Mouse (Mus musculus) lung, postnatal 4 days (tissue): ENCODE measurements around the gene Nlrp4e.
"Not testable (repeated sequence)": the region's sequence is repeated elsewhere in the genome, so short reads cannot be mapped to it uniquely, and the experiment has no call there.

Experiments used
- DNase-seq, 2 experiments: peaks; one replicate each; pipeline ENCODE4 v3.0.0; 2021

Nlrp4e gene

DNA sequence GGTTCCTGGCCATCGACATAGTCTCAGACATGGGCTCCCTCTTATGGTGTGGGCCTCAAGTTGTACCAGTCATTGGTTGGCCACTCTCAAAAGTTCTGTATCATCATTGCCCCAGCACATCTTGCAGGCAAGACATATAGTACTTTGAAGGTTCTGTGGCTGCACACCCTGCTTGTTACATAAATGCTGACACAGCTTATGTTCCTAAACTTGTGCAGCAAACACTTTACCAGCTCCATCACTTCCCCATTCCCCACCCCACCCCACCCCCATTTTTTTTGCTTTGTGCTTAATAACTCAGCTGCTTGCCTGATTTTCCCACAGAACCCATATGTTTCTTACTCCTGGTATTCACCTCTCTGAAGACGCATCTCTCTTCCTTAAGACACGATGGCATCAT lies at the start of gene Nlrp4e:
Gene Nlrp4e (plus strand): TSS at position 301 of the 400 bp plus-strand sequence.
- DNase-seq, result not testable (repeated sequence)

DNA sequence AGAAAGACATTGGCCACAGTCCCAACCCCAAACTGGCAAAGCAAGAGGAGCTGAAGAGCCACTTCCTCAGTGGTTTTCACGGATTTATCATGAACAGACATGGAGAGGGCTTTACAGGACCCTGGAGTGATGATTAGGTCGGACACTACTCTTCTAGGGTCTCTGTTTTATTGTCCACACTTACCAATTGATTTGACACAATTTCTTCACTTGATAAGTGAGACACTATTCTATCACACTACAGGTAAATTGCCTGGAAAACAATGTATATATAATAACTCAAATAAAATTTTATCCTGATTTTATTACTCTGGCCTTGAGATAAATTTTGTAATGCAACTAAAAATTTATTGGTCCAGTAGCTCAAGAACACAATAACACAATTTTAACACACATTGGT lies 49.4 kb upstream of the Nlrp4e start, which contains the start of gene Vmn1r166:
Gene Vmn1r166 (minus strand): TSS at position 101 of the 400 bp plus-strand sequence.
- DNase-seq, result not testable (repeated sequence)

GRCm38 (mm10) chr7:23278800-23279199 lies 22.2 kb upstream of the Nlrp4e start, which contains the start of gene Gm6902:
Gene Gm6902 (minus strand): TSS chr7:23278900.
- not testable (repeated sequence) for DNase-seq

- not testable (repeated sequence) for DNase-seq
Measured at GRCm38 (mm10) chr7:23358311-23358710, 57.3 kb downstream of the Nlrp4e start.

DNA sequence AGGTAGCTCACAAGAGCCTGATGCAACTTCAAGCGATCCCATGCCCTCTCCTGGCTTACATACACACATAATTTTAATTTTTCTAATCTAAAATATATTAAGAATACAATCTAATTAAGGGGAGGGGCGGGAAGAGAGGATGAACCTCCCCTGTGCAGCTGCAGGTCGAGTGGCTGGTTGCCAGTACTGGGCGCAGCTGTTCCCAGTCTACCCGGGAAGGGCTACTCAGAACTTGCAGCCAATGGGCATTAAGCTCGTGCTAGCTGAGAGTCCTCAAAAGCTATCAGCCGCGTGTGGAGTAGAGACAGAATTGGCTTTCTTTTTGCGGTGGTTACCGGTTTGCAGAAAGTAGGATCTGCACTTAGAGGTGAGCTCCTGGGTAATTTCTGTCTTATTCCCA lies 84.6 kb downstream of the Nlrp4e start, which contains the start of gene Nlrp5:
Gene Nlrp5 (plus strand): TSS at position 301 of the 400 bp plus-strand sequence.
- no peak for DNase-seq
